In the genomic region with DNA sequence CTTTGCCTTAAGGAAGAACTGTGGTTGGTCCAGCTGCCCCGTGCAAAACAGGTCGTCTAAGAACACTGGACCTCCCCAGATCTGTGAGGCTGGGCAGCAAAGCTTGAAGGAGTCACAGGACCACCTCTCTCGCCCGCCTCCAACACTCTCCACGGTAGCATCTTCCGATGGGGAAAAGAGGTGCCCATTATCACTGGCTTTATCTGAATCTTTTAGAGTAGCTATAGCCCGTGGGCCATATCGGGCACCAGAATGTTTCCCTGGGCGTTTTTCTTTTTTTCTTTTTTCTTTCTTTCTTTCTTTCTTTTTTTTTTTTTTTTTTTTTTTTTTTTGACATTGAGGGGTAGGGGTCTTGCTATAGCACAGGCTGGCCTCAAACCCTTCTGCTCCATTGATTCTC, we compare ENCODE assay signal across 7 mouse cellular contexts. TPM values are rescaled to one million over a fixed set of nuclear protein-coding genes. Genes with fewer than 3 reads are reported as not detected.
DNase-seq lines count a peak whose midpoint lies in the region; ATAC-seq and TF ChIP-seq lines count a peak whose summit lies in the region.

No protein-coding gene starts in this region.

- 15% methylated on average over 9 of the region's 9 CpGs for WGBS in lung, embryonic 14.5 days
- 10% methylated on average over 9 of the region's 9 CpGs for WGBS in limb, embryonic 10.5 days
- 22% methylated on average over 9 of the region's 9 CpGs for WGBS in olfactory bulb, adult 2 months

- TF ChIP-seq POLR2A in olfactory bulb, adult 2 months (IDR thresholded peaks at IDR 0.05; ENCODE audit: insufficient read depth, low read depth, low read length) = no peak

- no peak for DNase-seq in lung, embryonic 14.5 days
- DNase-seq in lung, postnatal 36 days = no peak
- DNase-seq in limb, embryonic 10.5 days (ENCODE audit: low spot score) = no peak
- DNase-seq in cerebellum, adult 11-12 months = no peak
- DNase-seq in gastrocnemius, postnatal 10 days = no peak

- peak overlapping the region; percentile 41 for H3K4me3 ChIP-seq in lung, embryonic 14.5 days (ENCODE audit: low read depth, low read length)
- H3K4me3 ChIP-seq in limb, embryonic 10.5 days = peak overlapping the region; percentile 49
- peak overlapping the region; percentile 41 for H3K4me3 ChIP-seq in olfactory bulb, adult 2 months (ENCODE audit: insufficient read depth, low read depth, low read length)

- TF ChIP-seq CTCF in lung, embryonic 14.5 days (IDR thresholded peaks at IDR 0.05; ENCODE audit: low read depth) = no peak
- no peak for TF ChIP-seq CTCF in olfactory bulb, adult 2 months (IDR thresholded peaks at IDR 0.05; ENCODE audit: insufficient read depth, low read depth, low read length)

- H3K36me3 ChIP-seq in lung, embryonic 14.5 days (ENCODE audit: insufficient read depth) = no peaks in the 10 kb centered on the region
- no peaks in the 10 kb centered on the region for H3K36me3 ChIP-seq in limb, embryonic 10.5 days

- peak overlapping the region; percentile 58 for H3K9ac ChIP-seq in lung, embryonic 14.5 days

- no peaks in the 10 kb centered on the region for H3K9me3 ChIP-seq in lung, embryonic 14.5 days (ENCODE audit: low read depth, low read length)
- no peaks in the 10 kb centered on the region for H3K9me3 ChIP-seq in limb, embryonic 10.5 days (replicated peaks)

- peak overlapping the region; percentile 74 for H3K4me2 ChIP-seq in lung, embryonic 14.5 days

- H3K27me3 ChIP-seq in lung, embryonic 14.5 days (ENCODE audit: insufficient read depth, low read length) = no peaks in the 10 kb centered on the region
- peaks cover 30% of the 10 kb centered on the region for H3K27me3 ChIP-seq in limb, embryonic 10.5 days (ENCODE audit: low read depth, poor library complexity, severe bottlenecking)

- ATAC-seq in lung, embryonic 14.5 days (ENCODE audit: insufficient read depth) = no peak
- 0 out of 2 replicates have a peak, but pooled peaks have one; percentile 1 for ATAC-seq in erythroid progenitor cell, adult 5-6 weeks (replicated peaks; ENCODE audit: low FRiP score, poor library complexity, severe bottlenecking)

- H3K27ac ChIP-seq in lung, embryonic 14.5 days (ENCODE audit: low read depth) = peak overlapping the region; percentile 70
- H3K27ac ChIP-seq in limb, embryonic 10.5 days = peak overlapping the region; percentile 74
- H3K27ac ChIP-seq in olfactory bulb, adult 2 months (ENCODE audit: insufficient read depth, low read depth, low read length) = 0 out of 2 replicates have a peak overlapping the region, but pooled peaks have one; percentile 31

- peaks cover 23% of the 10 kb centered on the region for H3K4me1 ChIP-seq in lung, embryonic 14.5 days (ENCODE audit: insufficient read depth)
- H3K4me1 ChIP-seq in limb, embryonic 10.5 days = peaks cover 54% of the 10 kb centered on the region
- peaks cover 19% of the 10 kb centered on the region for H3K4me1 ChIP-seq in olfactory bulb, adult 2 months (ENCODE audit: control insufficient read depth, insufficient read depth, low read length)

RNA-seq across cellular contexts. Expression of gene Gstt2, which starts 2.5 kb away (rescaled TPM):
- 28.0 and 29.8 TPM in 2 replicates for polyA plus RNA-seq in lung, embryonic 14.5 days (2014; fragmentation: Nextera tagmentation; extraction: Ambion mirVana)
- 18.4 and 20.5 TPM in 2 replicates for total RNA-seq in erythroid progenitor cell, adult 5-6 weeks (2015; ENCODE audit: low replicate concordance)
- total RNA-seq in erythroid progenitor cell, adult 5-6 weeks (2017; ENCODE audit: low replicate concordance) = 9.8 and 42.0 TPM in 2 replicates
- polyA plus RNA-seq in limb, embryonic 10.5 days (2016; fragmentation: Nextera tagmentation; extraction: Ambion mirVana) = 4.9 and 6.5 TPM in 2 replicates
- not detected in 2 replicates for polyA plus RNA-seq in olfactory bulb, adult 2 months (2012; ENCODE audit: insufficient read depth, insufficient read length, low replicate concordance, missing spikeins)
- 1 to 10 TPM; 7.1 to 8.4 TPM for total RNA-seq in gastrocnemius, postnatal 10 days (2021)

RNA-seq across cellular contexts. Expression of gene Gstt4, which starts 12.4 kb away (rescaled TPM):
- polyA plus RNA-seq in lung, embryonic 14.5 days (2014; fragmentation: Nextera tagmentation; extraction: Ambion mirVana) = not detected in 2 replicates
- total RNA-seq in erythroid progenitor cell, adult 5-6 weeks (2015; ENCODE audit: low replicate concordance) = not detected in 2 replicates
- total RNA-seq in erythroid progenitor cell, adult 5-6 weeks (2017; ENCODE audit: low replicate concordance) = not detected in 2 replicates
- not detected in 2 replicates for polyA plus RNA-seq in limb, embryonic 10.5 days (2016; fragmentation: Nextera tagmentation; extraction: Ambion mirVana)
- not detected in 2 replicates for polyA plus RNA-seq in olfactory bulb, adult 2 months (2012; ENCODE audit: insufficient read depth, insufficient read length, low replicate concordance, missing spikeins)
- total RNA-seq in gastrocnemius, postnatal 10 days (2021) = not detected

RNA-seq across cellular contexts. Expression of gene Mif, which starts 25.3 kb away (rescaled TPM):
- polyA plus RNA-seq in lung, embryonic 14.5 days (2014; fragmentation: Nextera tagmentation; extraction: Ambion mirVana) = 2,116 and 2,356 TPM in 2 replicates
- total RNA-seq in erythroid progenitor cell, adult 5-6 weeks (2015; ENCODE audit: low replicate concordance) = 49.4 and 54.9 TPM in 2 replicates
- total RNA-seq in erythroid progenitor cell, adult 5-6 weeks (2017; ENCODE audit: low replicate concordance) = 14.8 and 26.6 TPM in 2 replicates
- polyA plus RNA-seq in limb, embryonic 10.5 days (2016; fragmentation: Nextera tagmentation; extraction: Ambion mirVana) = 3,225 and 4,131 TPM in 2 replicates
- polyA plus RNA-seq in olfactory bulb, adult 2 months (2012; ENCODE audit: insufficient read depth, insufficient read length, low replicate concordance, missing spikeins) = not detected in 2 replicates
- 100 to 1,000 TPM; 146 to 148 TPM for total RNA-seq in gastrocnemius, postnatal 10 days (2021)

RNA-seq across cellular contexts. Expression of gene Gstt1, which starts 36.3 kb away (rescaled TPM):
- 23.5 and 24.8 TPM in 2 replicates for polyA plus RNA-seq in lung, embryonic 14.5 days (2014; fragmentation: Nextera tagmentation; extraction: Ambion mirVana)
- total RNA-seq in erythroid progenitor cell, adult 5-6 weeks (2015; ENCODE audit: low replicate concordance) = 25.6 and 29.3 TPM in 2 replicates
- total RNA-seq in erythroid progenitor cell, adult 5-6 weeks (2017; ENCODE audit: low replicate concordance) = 18.0 and 25.6 TPM in 2 replicates
- polyA plus RNA-seq in limb, embryonic 10.5 days (2016; fragmentation: Nextera tagmentation; extraction: Ambion mirVana) = 1.7 and 3.8 TPM in 2 replicates
- not detected in 2 replicates for polyA plus RNA-seq in olfactory bulb, adult 2 months (2012; ENCODE audit: insufficient read depth, insufficient read length, low replicate concordance, missing spikeins)
- 10 to 100 TPM; 12.0 to 12.5 TPM for total RNA-seq in gastrocnemius, postnatal 10 days (2021)

RNA-seq across cellular contexts. Expression of gene Gstt3, which starts 53.5 kb away (rescaled TPM):
- 18.9 and 19.8 TPM in 2 replicates for polyA plus RNA-seq in lung, embryonic 14.5 days (2014; fragmentation: Nextera tagmentation; extraction: Ambion mirVana)
- 1.3 TPM in 1 of 2 replicates, not detected in the other for total RNA-seq in erythroid progenitor cell, adult 5-6 weeks (2015; ENCODE audit: low replicate concordance)
- total RNA-seq in erythroid progenitor cell, adult 5-6 weeks (2017; ENCODE audit: low replicate concordance) = 0.13 TPM in 1 of 2 replicates, not detected in the other
- polyA plus RNA-seq in limb, embryonic 10.5 days (2016; fragmentation: Nextera tagmentation; extraction: Ambion mirVana) = 2.7 and 4.2 TPM in 2 replicates
- not detected in 2 replicates for polyA plus RNA-seq in olfactory bulb, adult 2 months (2012; ENCODE audit: insufficient read depth, insufficient read length, low replicate concordance, missing spikeins)
- total RNA-seq in gastrocnemius, postnatal 10 days (2021) = 1 to 10 TPM; 6.0 to 6.3 TPM

Comparison
In these comparisons a context has a peak if more than half of its experiments do, and no peak if none do; other contexts are left out.
1. RNA of gene Mif, which starts 25.3 kb away (polyA plus RNA-seq): 3,225 to 4,131 TPM in limb, embryonic 10.5 days and 2,116 to 2,356 TPM in lung, embryonic 14.5 days; not detected in olfactory bulb, adult 2 months; every median in the first group is over 1,000 times any median in the second.
2. Peak in every context shown above with its lines, with median percentiles within 50 percentile points of each other: H3K27ac ChIP-seq and H3K4me3 ChIP-seq.